10 mouse cellular contexts compared by ENCODE assay signal in genomic region chr17:8388990-8389789, GRCm38 (mm10). TPM values are rescaled to one million over a fixed set of nuclear protein-coding genes. Genes with fewer than 3 reads are reported as not detected.
A peak's percentile ranks its signal among the peaks of the same experiment; 100 is the strongest.
DNase-seq lines count a peak whose midpoint lies in the region; ATAC-seq lines count a peak whose summit lies in the region.
"Had no signal": no experiment of that assay in that cellular context is flagged by ENCODE, and none has a peak within 500 bp of the region (broad histone marks: within the 10 kb centered on the region; RNA-seq: fewer than 3 reads in every experiment).

No protein-coding gene starts in this region.

- H3K27me3 ChIP-seq in heart, embryonic 16.5 days (ENCODE audit: control insufficient read depth, insufficient read depth, low read length) = peaks cover 43% of the 10 kb centered on the region
- H3K27me3 ChIP-seq in hindbrain, embryonic 12.5 days = peaks cover 46% of the 10 kb centered on the region

- intact Hi-C loops in heart, postnatal 10 days (cut with DNase I) = loop anchor here (5.0 kb wide), 1 partner anchor 53 kb away; no protein-coding TSS in a partner anchor

- 3% methylated on average over 28 of the region's 28 CpGs for WGBS in heart, embryonic 16.5 days
- WGBS in hindbrain, embryonic 12.5 days = 2% methylated on average over 28 of the region's 28 CpGs

- no peak overlapping the region for H3K27ac ChIP-seq in heart, embryonic 16.5 days (ENCODE audit: low read length)
- no peak overlapping the region for H3K27ac ChIP-seq in hindbrain, embryonic 12.5 days

- peak overlapping the region; percentile 40 for H3K4me2 ChIP-seq in heart, embryonic 16.5 days (ENCODE audit: low read depth, low read length)
- peak overlapping the region; percentile 47 for H3K4me2 ChIP-seq in hindbrain, embryonic 12.5 days (replicated peaks)

- H3K9me3 ChIP-seq in heart, embryonic 16.5 days (replicated peaks; ENCODE audit: control insufficient read depth, low read length) = no peaks in the 10 kb centered on the region
- no peaks in the 10 kb centered on the region for H3K9me3 ChIP-seq in hindbrain, embryonic 12.5 days (replicated peaks)
- H3K9me3 ChIP-seq: G1E had no signal

- 0 out of 2 replicates have a peak, but pooled peaks cover 4% of the 10 kb centered on the region for H3K4me1 ChIP-seq in heart, embryonic 16.5 days (ENCODE audit: control insufficient read depth, insufficient read depth, low read length)
- H3K4me1 ChIP-seq in hindbrain, embryonic 12.5 days = peaks cover 13% of the 10 kb centered on the region

- H3K9ac ChIP-seq in heart, embryonic 16.5 days (ENCODE audit: low read length) = no peak overlapping the region
- H3K9ac ChIP-seq in hindbrain, embryonic 12.5 days = peak overlapping the region; percentile 24; the same call in 1 of the 2 replicates

- peak overlapping the region; percentile 16 for H3K4me3 ChIP-seq in heart, embryonic 16.5 days (ENCODE audit: low read length)
- peak overlapping the region; percentile 25 for H3K4me3 ChIP-seq in hindbrain, embryonic 12.5 days

- DNase-seq in heart, postnatal 10 days = no peak
- DNase-seq in T-cell, adult 2 months (ENCODE audit: low spot score) = peak; percentile 58
- DNase-seq in naive thymus-derived CD4-positive, alpha-beta T cell, adult 2 months (ENCODE audit: low read depth) = peak; percentile 80
- DNase-seq in layer of hippocampus, postnatal 25 days (ENCODE audit: extremely low spot score in 1 of 2, low spot score in 1 of 2) = no peak
- no peak for DNase-seq in layer of hippocampus, postnatal 36 days
- no peak for DNase-seq in urinary bladder, adult 2 months (ENCODE audit: low spot score)

- no peaks in the 10 kb centered on the region for H3K36me3 ChIP-seq in heart, embryonic 16.5 days (ENCODE audit: control insufficient read depth, insufficient read depth)
- H3K36me3 ChIP-seq in hindbrain, embryonic 12.5 days = no peaks in the 10 kb centered on the region
- H3K36me3 ChIP-seq: G1E had no signal

- no peak for ATAC-seq in heart, embryonic 16.5 days (replicated peaks; ENCODE audit: extremely low read depth, insufficient read depth, low FRiP score)
- no peak for ATAC-seq in hindbrain, embryonic 12.5 days (ENCODE audit: low FRiP score)

RNA-seq across cellular contexts. Expression of gene T2, which starts 33.4 kb away (rescaled TPM):
- 1.3 and 2.3 TPM in 2 replicates for polyA plus RNA-seq in heart, embryonic 16.5 days (2015; fragmentation: Nextera tagmentation; extraction: Ambion mirVana)
- under 1 TPM; 0.84 TPM for total RNA-seq in heart, postnatal 10 days (2021)
- polyA plus RNA-seq in hindbrain, embryonic 12.5 days (2016; fragmentation: Nextera tagmentation; extraction: Ambion mirVana) = 0.77 and 0.96 TPM in 2 replicates
- total RNA-seq in layer of hippocampus, postnatal 25 days (2021) = under 1 TPM; 0.34 to 0.82 TPM
- total RNA-seq in layer of hippocampus, postnatal 36 days (2021) = under 1 TPM; 0.27 to 0.73 TPM
- 0.14 and 0.25 TPM in 2 replicates for polyA plus RNA-seq in urinary bladder, adult 2 months (2012; rRNA removed)
- total RNA-seq: G1E had no signal
- polyA plus RNA-seq: G1E had no signal

RNA-seq across cellular contexts. Expression of gene T, which starts 45.0 kb away (rescaled TPM):
- 0.16 and 0.35 TPM in 2 replicates for polyA plus RNA-seq in heart, embryonic 16.5 days (2015; fragmentation: Nextera tagmentation; extraction: Ambion mirVana)
- total RNA-seq in heart, postnatal 10 days (2021) = not detected
- polyA plus RNA-seq in hindbrain, embryonic 12.5 days (2016; fragmentation: Nextera tagmentation; extraction: Ambion mirVana) = 0.36 and 1.6 TPM in 2 replicates
- not detected for total RNA-seq in layer of hippocampus, postnatal 25 days (2021)
- not detected for total RNA-seq in layer of hippocampus, postnatal 36 days (2021)
- not detected in 2 replicates for polyA plus RNA-seq in urinary bladder, adult 2 months (2012; rRNA removed)
- polyA plus RNA-seq: G1E; gonadal fat pad, adult 2 months had no signal

RNA-seq across cellular contexts. Expression of gene Prr18, which starts 51.9 kb away (rescaled TPM):
- 0.21 and 0.30 TPM in 2 replicates for polyA plus RNA-seq in heart, embryonic 16.5 days (2015; fragmentation: Nextera tagmentation; extraction: Ambion mirVana)
- total RNA-seq in heart, postnatal 10 days (2021) = under 1 TPM; 0.10 to 0.31 TPM
- polyA plus RNA-seq in hindbrain, embryonic 12.5 days (2016; fragmentation: Nextera tagmentation; extraction: Ambion mirVana) = 4.3 and 4.5 TPM in 2 replicates
- 10 to 100 TPM; 22.8 to 23.6 TPM for total RNA-seq in layer of hippocampus, postnatal 25 days (2021)
- total RNA-seq in layer of hippocampus, postnatal 36 days (2021) = 10 to 100 TPM; 19.2 to 23.7 TPM
- polyA plus RNA-seq in urinary bladder, adult 2 months (2012; rRNA removed) = 0.12 and 0.18 TPM in 2 replicates

Comparison
In these comparisons a context has a peak if more than half of its experiments do, and no peak if none do; other contexts are left out.
1. DNase-seq: peak in T-cell, adult 2 months (single experiment) and naive thymus-derived CD4-positive, alpha-beta T cell, adult 2 months (single experiment); none in heart, postnatal 10 days (0 of 2), layer of hippocampus, postnatal 25 days (0 of 2), layer of hippocampus, postnatal 36 days (0 of 2) and urinary bladder, adult 2 months (single experiment).
2. RNA of gene Prr18, which starts 51.9 kb away (total RNA-seq): 19.2 to 23.7 TPM in layer of hippocampus, postnatal 36 days and 22.8 to 23.6 TPM in layer of hippocampus, postnatal 25 days; 0.10 to 0.31 TPM in heart, postnatal 10 days; every median in the first group is over 10 times any median in the second.